Mouse (Mus musculus) forebrain, embryonic 11.5 days (tissue): Measurements from ENCODE around the gene Msln. TPM values are rescaled to one million over a fixed set of nuclear protein-coding genes. Genes with fewer than 3 reads are reported as not detected.

Experiments
- ATAC-seq: fragments of 200-750 bp; cut with Nextera tagmentation; replicated peaks from 2 replicates; pipeline ENCODE4 v1.8.0; 2017; ENCODE audit warnings: moderate TSS enrichment; ENCODE audit not compliant: low FRiP score
- DNase-seq: peaks from one replicate; pipeline ENCODE4 v3.0.0-alpha.2; 2017; ENCODE audit warnings: low spot score
- H3K27ac ChIP-seq: fragments of 300-500 bp; sonication (generic); 2 replicates; pipeline ENCODE4 v1.5.1; 2014; ENCODE audit warnings: low read depth, low read length
- H3K27me3 ChIP-seq: fragments of 300-500 bp; sonication (generic); 2 replicates; pipeline ENCODE4 v1.6.1; 2014; ENCODE audit warnings: mild to moderate bottlenecking, low read length, mixed read lengths; ENCODE audit not compliant: control insufficient read depth, insufficient read depth
- H3K36me3 ChIP-seq: fragments of 300-500 bp; sonication (generic); 2 replicates; pipeline ENCODE4 v1.6.1; 2014; ENCODE audit warnings: mild to moderate bottlenecking, low read length, moderate library complexity, mixed read lengths; ENCODE audit not compliant: control insufficient read depth, insufficient read depth
- H3K4me1 ChIP-seq: fragments of 300-500 bp; sonication (generic); replicated peaks from 2 replicates; pipeline ENCODE4 v1.6.1; 2014; ENCODE audit warnings: low read length, mixed read lengths; ENCODE audit not compliant: control insufficient read depth, insufficient read depth
- H3K4me2 ChIP-seq: fragments of 300-500 bp; sonication (generic); 2 replicates; pipeline ENCODE4 v1.6.1; 2014; ENCODE audit warnings: low read depth, mild to moderate bottlenecking, low read length, moderate library complexity, mixed read lengths; ENCODE audit not compliant: severe bottlenecking
- H3K4me3 ChIP-seq: fragments of 300-500 bp; sonication (generic); 2 replicates; pipeline ENCODE4 v1.5.1; 2014; ENCODE audit warnings: low read depth, low read length
- H3K9ac ChIP-seq: fragments of 300-500 bp; sonication (generic); 2 replicates; pipeline ENCODE4 v1.6.1; 2014; ENCODE audit warnings: low read length
- H3K9me3 ChIP-seq: fragments of 300-500 bp; sonication (generic); 2 replicates; pipeline ENCODE4 v1.6.1; 2016; ENCODE audit warnings: low read length, mixed read lengths; ENCODE audit not compliant: control insufficient read depth
- WGBS: fragments of 180-500 bp; shearing (Covaris S2); extraction: QIAGEN DNeasy Blood & Tissue Kit; methylation state at CpG from one replicate; pipeline ENCODE4 v1.1.7; 2014; 5-methylcytosine and 5-hydroxymethylcytosine counted together
- polyA plus RNA-seq: library from polyadenylated mRNA; unstranded; fragments of >200 nt; fragmentation: Nextera tagmentation; extraction: Ambion mirVana; gene quantifications from 2 replicates; pipeline ENCODE4 v1.2.1, GENCODE M21; 2014

The Msln gene
- polyA plus RNA-seq, 1 experiment from 2014 or later: not detected

GRCm38 (mm10) chr17:25760148-25760547 is 6.0 kb upstream of the Msln start:
- no peak overlapping the region for H3K27ac ChIP-seq
- no peaks in the 10 kb centered on the region for H3K9me3 ChIP-seq
- no peak for DNase-seq
- no peak overlapping the region for H3K4me3 ChIP-seq
- H3K27me3 ChIP-seq: no peaks in the 10 kb centered on the region
- H3K4me1 ChIP-seq: no peaks in the 10 kb centered on the region
- H3K9ac ChIP-seq: no peak overlapping the region
- H3K4me2 ChIP-seq: no peak overlapping the region
- no peaks in the 10 kb centered on the region for H3K36me3 ChIP-seq
- WGBS: 79% methylated on average over 8 of the region's 8 CpGs
- no peak for ATAC-seq

GRCm38 (mm10) chr17:25757691-25758090 is 3.5 kb upstream of the Msln start:
- Histone ChIP-seq H3K27ac (no peak overlapping the region), H3K9ac (no peak overlapping the region), H3K4me1 (no peaks in the 10 kb centered on the region), H3K36me3 (no peaks in the 10 kb centered on the region), H3K4me3 (no peak overlapping the region), H3K27me3 (no peaks in the 10 kb centered on the region), H3K9me3 (no peaks in the 10 kb centered on the region), H3K4me2 (no peak overlapping the region)
- 75% methylated on average over 3 of the region's 3 CpGs for WGBS
- DNase-seq: no peak
- ATAC-seq: no peak

- Histone ChIP-seq H3K36me3 (no peaks in the 10 kb centered on the region), H3K4me3 (no peak overlapping the region), H3K4me1 (no peaks in the 10 kb centered on the region), H3K4me2 (no peak overlapping the region), H3K9ac (no peak overlapping the region), H3K27ac (no peak overlapping the region), H3K27me3 (no peaks in the 10 kb centered on the region), H3K9me3 (no peaks in the 10 kb centered on the region)
- no peak for ATAC-seq
- WGBS: 84% methylated on average over 9 of the region's 9 CpGs
- DNase-seq: no peak
These were observed 2.4 kb upstream of the Msln start for GRCm38 (mm10) chr17:25756378-25757242.

GRCm38 (mm10) chr17:25755627-25756377 is 1.6 kb upstream of the Msln start:
- Histone ChIP-seq H3K4me3 (no peak overlapping the region), H3K27me3 (no peaks in the 10 kb centered on the region), H3K4me1 (no peaks in the 10 kb centered on the region), H3K36me3 (no peaks in the 10 kb centered on the region), H3K27ac (no peak overlapping the region), H3K9me3 (no peaks in the 10 kb centered on the region), H3K4me2 (no peak overlapping the region), H3K9ac (no peak overlapping the region)
- ATAC-seq (no peak), DNase-seq (no peak)
- 66% methylated on average over 4 of the region's 4 CpGs for WGBS

GRCm38 (mm10) chr17:25755086-25755485 is 908 bp upstream of the Msln start:
- H3K4me3 ChIP-seq: no peak overlapping the region
- no peak for DNase-seq
- H3K4me1 ChIP-seq: no peaks in the 10 kb centered on the region
- H3K9ac ChIP-seq: no peak overlapping the region
- H3K9me3 ChIP-seq: no peaks in the 10 kb centered on the region
- ATAC-seq: no peak
- no peak overlapping the region for H3K27ac ChIP-seq
- H3K27me3 ChIP-seq: no peaks in the 10 kb centered on the region
- no peaks in the 10 kb centered on the region for H3K36me3 ChIP-seq
- 71% methylated on average over 4 of the region's 4 CpGs for WGBS
- H3K4me2 ChIP-seq: no peak overlapping the region

- DNase-seq: no peak
These were observed 2.7 kb downstream of the Msln start for GRCm38 (mm10) chr17:25751446-25751845.

GRCm38 (mm10) chr17:25749314-25749713 is 4.9 kb downstream of the Msln start:
- Histone ChIP-seq H3K4me1 (no peaks in the 10 kb centered on the region), H3K36me3 (no peaks in the 10 kb centered on the region), H3K9me3 (no peaks in the 10 kb centered on the region), H3K4me3 (no peak overlapping the region), H3K9ac (no peak overlapping the region), H3K27me3 (no peaks in the 10 kb centered on the region), H3K4me2 (no peak overlapping the region), H3K27ac (no peak overlapping the region)
- WGBS: 82% methylated on average over 6 of the region's 6 CpGs
- ATAC-seq (no peak), DNase-seq (no peak)

More at GRCm38 (mm10) chr17:25751446-25751845, 2.7 kb downstream of the Msln start:
- Histone ChIP-seq H3K4me2 (no peak overlapping the region), H3K4me1 (no peaks in the 10 kb centered on the region), H3K27me3 (no peaks in the 10 kb centered on the region), H3K4me3 (no peak overlapping the region), H3K27ac (no peak overlapping the region), H3K9me3 (no peaks in the 10 kb centered on the region), H3K36me3 (no peaks in the 10 kb centered on the region), H3K9ac (no peak overlapping the region)
- ATAC-seq: no peak
- WGBS: 71% methylated on average over 5 of the region's 5 CpGs

GRCm38 (mm10) chr17:25748238-25748637 is 5.9 kb downstream of the Msln start:
- 97% methylated on average over 4 of the region's 4 CpGs for WGBS

More at GRCm38 (mm10) chr17:25748238-25748637, 5.9 kb downstream of the Msln start:
- no peak overlapping the region for H3K27ac ChIP-seq
- no peak overlapping the region for H3K9ac ChIP-seq
- no peaks in the 10 kb centered on the region for H3K36me3 ChIP-seq
- H3K4me3 ChIP-seq: no peak overlapping the region
- DNase-seq: no peak
- no peak overlapping the region for H3K4me2 ChIP-seq
- no peaks in the 10 kb centered on the region for H3K9me3 ChIP-seq
- no peak for ATAC-seq
- H3K27me3 ChIP-seq: no peaks in the 10 kb centered on the region
- H3K4me1 ChIP-seq: no peaks in the 10 kb centered on the region
